Mouse (Mus musculus) frontal cortex, postnatal 10 days (tissue): ENCODE results near the gene Rbbp4.
A peak's percentile ranks its signal among the peaks of the same experiment; 100 is the strongest.

Experiments used
- DNase-seq, 2 experiments: peaks; one replicate each; pipeline ENCODE4 v3.0.0; 2022; ENCODE audit warnings: low spot score in 2 of 2, mixed read lengths in 1 of 2

The Rbbp4 gene

DNA sequence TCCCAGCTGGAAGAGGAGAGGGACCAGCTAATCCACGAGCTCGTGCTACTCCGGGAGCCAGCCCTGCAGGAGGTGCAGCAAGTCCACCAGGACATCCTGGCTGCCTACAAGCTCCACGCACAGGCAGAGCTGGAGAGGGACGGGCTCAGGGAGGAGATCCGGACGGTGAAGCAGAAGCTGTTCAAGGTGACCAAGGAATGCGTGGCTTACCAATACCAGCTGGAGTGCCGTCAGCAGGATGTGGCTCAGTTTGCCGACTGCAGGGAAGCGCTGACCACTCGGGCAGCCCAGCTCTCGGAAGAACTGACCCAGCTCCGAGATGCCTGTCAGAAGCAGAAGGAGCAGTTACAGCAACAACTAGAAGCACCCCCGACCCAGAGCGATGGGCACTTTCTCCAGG lies 41.5 kb downstream of the Rbbp4 start:
- DNase-seq = no peak

DNA sequence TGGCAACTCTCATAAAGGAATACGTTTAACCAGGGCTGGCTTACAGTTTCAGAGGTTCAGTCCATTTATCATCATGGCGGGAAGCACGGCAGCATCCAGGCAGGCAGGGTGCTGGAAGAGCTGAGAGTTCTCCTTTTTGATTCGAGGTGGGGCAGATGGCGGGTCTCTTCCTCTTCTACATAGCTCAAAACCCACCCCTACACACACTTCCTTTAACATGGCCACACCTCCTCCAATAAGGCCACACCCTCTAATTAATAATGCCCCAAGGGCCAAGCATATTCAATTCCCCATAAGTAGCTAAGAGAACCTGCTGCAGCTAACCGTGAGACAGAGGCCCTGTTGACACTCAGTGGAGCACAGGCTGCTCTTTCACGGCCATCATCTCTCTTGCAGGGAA lies 42.3 kb downstream of the Rbbp4 start:
- DNase-seq = no peak

DNA sequence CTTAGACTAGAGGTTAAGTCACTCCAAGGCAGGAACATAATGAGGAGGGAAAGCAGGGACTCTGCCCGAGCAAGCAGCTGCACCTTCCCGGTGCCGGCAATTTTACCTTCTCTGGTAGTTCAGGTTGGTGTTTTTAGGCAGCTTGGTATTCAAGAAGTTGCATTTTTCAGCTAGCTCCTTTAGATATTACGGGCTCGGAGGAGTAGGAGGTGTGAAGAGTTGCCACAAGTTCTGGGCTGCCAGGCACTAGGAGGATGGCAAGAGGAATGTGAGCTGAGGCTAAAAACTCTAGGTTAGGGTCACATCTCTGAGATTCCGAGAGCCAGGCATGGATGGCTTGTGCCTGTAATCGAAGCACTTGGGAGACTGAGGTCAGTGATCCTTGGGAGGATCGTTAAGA lies 45.5 kb downstream of the Rbbp4 start:
- no peak for DNase-seq

DNA sequence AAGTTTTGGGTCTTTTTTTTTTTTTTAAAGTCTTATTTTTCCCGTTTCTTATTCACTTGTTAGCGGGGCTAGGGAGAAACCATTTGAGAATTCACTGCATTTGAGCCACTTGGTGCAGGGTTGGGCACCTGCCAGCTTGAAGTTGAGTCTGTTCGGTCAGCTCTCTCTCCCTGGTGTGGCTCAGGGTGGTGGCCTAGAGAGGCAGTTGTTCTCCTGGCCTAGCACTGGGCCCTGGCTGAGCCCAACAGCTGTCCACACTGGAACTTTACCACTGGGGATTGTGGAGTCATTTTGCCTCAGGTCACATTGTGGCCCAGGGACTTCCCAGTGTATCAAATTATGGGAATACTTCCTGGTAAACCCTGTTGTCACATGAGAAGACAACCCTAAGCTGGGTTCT lies 47.1 kb downstream of the Rbbp4 start:
- no peak for DNase-seq

GRCm38 (mm10) chr4:129287472-129287981 lies 47.6 kb downstream of the Rbbp4 start, which contains the start of gene Sync:
Gene Sync (plus strand): TSS chr4:129287617.
- no peak for DNase-seq

DNA sequence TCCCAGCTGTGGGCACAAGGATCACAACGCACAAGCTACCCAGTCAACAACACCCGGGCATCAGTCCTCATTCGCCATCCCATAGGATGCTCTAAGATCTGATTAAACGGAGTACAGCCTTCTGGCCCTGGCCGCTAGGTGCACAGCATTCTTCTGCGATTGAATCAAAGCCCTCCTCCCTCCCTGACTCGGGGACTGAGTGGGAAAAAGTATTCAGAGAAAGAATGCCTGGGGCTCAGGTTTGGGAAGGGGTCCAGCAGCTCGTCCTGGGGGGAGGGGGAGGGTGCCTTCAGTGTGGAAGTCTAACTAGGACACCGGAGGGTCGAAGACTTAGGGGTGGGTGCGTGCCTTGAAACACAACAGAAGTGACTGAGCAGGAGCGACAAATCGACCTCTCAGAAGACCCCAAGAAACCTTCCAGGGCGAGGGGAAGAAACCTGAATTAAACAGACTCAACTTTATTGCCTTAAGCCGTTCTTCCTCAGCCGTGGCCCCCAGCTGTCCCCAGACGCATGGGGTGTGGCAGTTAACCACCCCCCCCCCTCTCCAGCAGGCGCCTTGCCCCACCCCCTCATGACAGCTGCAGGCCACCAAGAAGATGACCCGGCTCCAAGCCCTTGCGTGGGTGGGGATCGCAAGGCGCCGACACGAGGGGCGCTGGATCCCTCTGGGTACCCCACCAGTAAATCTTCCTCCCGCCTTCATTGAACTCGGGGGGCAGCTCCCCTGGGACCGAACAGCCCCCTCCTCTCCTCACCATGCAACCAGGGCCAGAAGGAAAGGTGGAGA lies 48.3 kb downstream of the Rbbp4 start:
- DNase-seq = no peak

- no peak for DNase-seq
Measured at GRCm38 (mm10) chr4:129286001-129286682, 49.0 kb downstream of the Rbbp4 start.

- DNase-seq = no peak
Measured at GRCm38 (mm10) chr4:129284685-129285084, 50.5 kb downstream of the Rbbp4 start.

DNA sequence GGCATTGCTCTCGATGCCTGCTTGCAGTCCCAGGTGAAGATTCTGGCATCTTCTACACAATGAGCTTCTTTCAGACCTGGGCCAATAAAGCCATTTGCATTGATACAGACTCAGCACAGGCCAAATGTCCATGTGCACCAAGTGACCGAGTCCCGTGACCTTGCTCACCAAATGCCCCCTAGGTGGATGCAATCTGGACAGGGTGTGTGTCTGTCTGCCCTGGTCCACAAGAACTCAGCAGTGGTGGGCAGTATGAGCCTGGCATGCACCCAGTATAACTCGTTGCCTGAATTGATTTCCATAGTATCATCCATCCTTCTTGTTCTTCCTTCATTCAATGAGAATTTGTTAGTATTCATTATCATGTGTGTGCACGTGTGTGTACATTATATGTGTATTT lies 51.9 kb downstream of the Rbbp4 start:
- no peak for DNase-seq

DNA sequence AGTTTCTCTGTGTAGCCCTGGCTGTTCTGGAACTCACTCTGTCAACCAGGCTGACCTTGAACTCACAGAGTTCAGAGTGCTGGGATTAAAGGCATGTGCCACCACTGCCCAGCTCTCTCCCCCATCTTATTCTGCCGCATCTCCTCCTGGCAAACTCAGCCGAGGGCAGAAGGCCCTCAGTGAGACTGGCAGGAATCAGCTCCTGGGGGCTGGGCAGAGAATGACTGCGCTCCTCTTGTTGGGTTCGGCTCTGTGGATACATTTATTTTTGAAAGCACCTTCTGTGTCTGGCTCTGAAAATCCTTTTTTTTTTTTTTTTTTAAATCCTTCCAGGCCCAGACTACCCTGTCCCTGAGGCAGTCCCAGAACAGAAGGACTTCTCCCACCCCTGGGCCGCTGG lies 52.4 kb downstream of the Rbbp4 start:
- no peak for DNase-seq

GRCm38 (mm10) chr4:129276453-129276865 lies 58.7 kb downstream of the Rbbp4 start:
- peak; percentile 82 to 89 for DNase-seq

GRCm38 (mm10) chr4:129272756-129273046 lies 62.5 kb downstream of the Rbbp4 start:
- no peak for DNase-seq

GRCm38 (mm10) chr4:129271991-129272755 lies 63.0 kb downstream of the Rbbp4 start:
- no peak for DNase-seq

DNA sequence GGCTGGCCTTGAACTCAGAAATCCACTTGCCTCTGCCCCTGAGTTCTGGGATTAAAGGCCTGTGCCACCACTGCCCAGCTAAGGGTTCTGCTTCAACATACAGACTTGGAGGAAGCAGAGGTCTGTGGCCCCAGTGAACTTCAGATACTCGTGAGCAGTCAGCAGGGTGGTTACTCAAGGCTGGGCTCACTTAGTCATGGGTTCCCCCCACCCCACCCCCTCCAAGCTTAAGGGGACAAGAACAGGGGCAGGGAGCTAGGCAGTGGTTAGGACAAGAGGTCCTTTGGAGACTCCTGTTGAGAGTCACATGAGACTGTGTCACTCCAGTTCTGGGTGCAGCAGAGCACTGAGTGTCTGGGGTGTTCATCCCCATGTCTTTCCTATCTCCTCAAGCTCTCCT lies 66.5 kb downstream of the Rbbp4 start:
- no peak for DNase-seq

- no peak for DNase-seq
Measured at GRCm38 (mm10) chr4:129266821-129267220, 68.3 kb downstream of the Rbbp4 start.

DNA sequence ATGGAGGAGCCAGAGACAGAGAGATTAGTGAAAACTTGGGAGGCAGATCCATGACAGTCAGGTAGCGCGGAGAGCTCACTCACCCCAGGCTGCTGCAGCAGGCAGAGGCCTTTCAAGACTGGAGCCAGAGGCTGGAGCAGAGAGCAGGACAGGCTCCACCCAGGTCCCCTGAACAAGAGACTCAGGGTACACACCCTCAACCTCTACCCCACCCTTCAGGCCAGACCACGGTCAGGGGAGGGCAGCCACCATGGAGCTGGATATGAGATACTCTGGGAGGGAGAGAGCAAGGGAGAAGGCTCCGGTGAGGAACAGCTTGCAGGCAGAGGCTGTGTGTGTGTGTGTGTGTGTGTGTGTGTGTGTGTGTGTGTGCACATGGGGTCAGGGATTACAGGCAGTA lies 69.0 kb downstream of the Rbbp4 start:
- DNase-seq = no peak

DNA sequence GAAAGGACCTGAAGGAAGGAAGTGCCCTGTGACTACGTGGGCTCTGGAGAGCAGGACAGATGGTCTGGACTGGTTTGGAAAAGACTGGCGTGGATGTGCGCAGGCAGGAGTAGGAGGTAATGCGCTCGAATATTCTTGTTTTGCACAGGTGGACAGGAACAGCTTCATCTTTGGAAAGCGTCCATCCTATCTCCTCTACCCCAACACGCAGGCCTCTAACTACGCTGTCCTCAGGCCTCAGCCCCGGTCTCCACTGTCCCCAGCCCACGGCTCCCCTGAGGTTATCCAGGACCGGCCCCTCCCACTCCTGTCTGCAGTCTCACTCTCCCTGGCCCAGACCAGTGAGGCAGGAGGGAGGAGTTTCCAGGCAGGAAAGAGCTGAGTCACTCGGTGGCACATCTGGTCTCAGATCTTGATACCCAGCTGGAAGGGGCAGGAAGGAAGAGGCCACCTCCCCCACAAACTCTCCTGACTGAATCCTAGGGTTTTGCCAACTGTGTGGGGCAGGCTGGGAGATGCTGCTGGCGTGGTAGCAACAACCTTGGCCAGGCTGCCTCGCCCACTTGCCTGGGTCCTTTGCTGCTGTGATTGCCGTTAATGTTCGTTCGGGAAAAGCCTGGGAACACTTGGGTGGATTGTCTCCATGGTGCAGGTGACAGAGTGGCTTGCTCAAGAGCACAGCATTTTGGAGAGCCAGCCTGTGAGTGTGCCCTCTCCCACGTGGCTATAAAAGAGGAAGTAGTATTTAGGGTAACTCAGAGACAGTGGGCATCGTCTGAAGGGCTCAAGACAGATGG lies 71.7 kb downstream of the Rbbp4 start:
- DNase-seq = no peak

GRCm38 (mm10) chr4:129261196-129261595 lies 74.0 kb downstream of the Rbbp4 start, which contains the start of gene C77080:
Gene C77080 (minus strand): TSS chr4:129261404.
- DNase-seq = no peak

GRCm38 (mm10) chr4:129260678-129261077 lies 74.5 kb downstream of the Rbbp4 start:
- no peak for DNase-seq

- DNase-seq = no peak
Measured at GRCm38 (mm10) chr4:129259101-129259500, 76.1 kb downstream of the Rbbp4 start.
